Mouse (Mus musculus): ENCODE measurements at regions not wholly inside any gene's neighbourhood (a gene's known extent, or its start where the extent isn't known, plus 50 kb on each side); places are given as distances from the start of the nearest gene placed in this dataset.

DNA sequence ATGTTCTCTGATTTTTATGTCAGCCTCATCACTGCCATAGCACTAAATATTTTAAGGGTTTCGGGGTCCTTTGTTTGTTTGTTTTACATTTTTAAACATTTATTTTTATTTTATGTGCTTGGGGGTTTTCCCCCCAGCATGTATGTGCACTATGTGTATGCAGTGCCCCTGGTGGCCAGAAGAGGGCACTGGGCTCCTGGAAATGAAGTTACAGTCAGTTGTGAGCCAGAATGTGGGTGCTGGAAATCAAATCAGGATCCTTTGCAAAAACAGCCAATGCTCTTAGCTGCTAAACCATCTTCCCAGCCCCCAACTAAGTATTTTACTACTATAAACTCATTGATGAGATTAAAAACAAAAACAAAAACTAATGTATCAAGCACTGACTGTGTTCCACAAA lies 75.8 kb downstream of the Polr2m start:
- TF ChIP-seq MAX (IDR thresholded peaks at IDR 0.05; ENCODE audit: low read length) (no peak), NELFE (IDR thresholded peaks at IDR 0.05; ENCODE audit: low read depth, low read length) (no peak), TBP (conservative IDR thresholded peaks at IDR 0.05; ENCODE audit: low read depth, low read length) (no peak), CTCF (conservative IDR thresholded peaks at IDR 0.05 in 1 of 2, IDR thresholded peaks at IDR 0.05 in 1 of 2; ENCODE audit: low read depth in 2 of 2, low read length in 2 of 2) (peak; percentile 17 to 23; a peak in 2 of 4 replicates), POLR2A (IDR thresholded peaks at IDR 0.05; ENCODE audit: low read depth, low read length) (no peak), EP300 (IDR thresholded peaks at IDR 0.05; ENCODE audit: low read length) (no peak), CHD2 (IDR thresholded peaks at IDR 0.05; ENCODE audit: low read length) (no peak), MXI1 (IDR thresholded peaks at IDR 0.05; ENCODE audit: low read depth, low read length) (no peak), SIN3A (IDR thresholded peaks at IDR 0.05; ENCODE audit: low read length) (no peak), MAZ (IDR thresholded peaks at IDR 0.05; ENCODE audit: low read depth, low read length) (no peak), POLR2AphosphoS2 (IDR thresholded peaks at IDR 0.05; ENCODE audit: low read depth, low read length) (no peak), UBTF (IDR thresholded peaks at IDR 0.05; ENCODE audit: low read depth, low read length) (no peak), ZMIZ1 (IDR thresholded peaks at IDR 0.05; ENCODE audit: low read depth, low read length) (no peak), MEF2A (IDR thresholded peaks at IDR 0.05; ENCODE audit: borderline replicate concordance, low read depth, low read length) (no peak)
